Mouse (Mus musculus): Measurements from ENCODE around the gene Hist2h2aa1.

Hist2h2aa1 gene

DNA sequence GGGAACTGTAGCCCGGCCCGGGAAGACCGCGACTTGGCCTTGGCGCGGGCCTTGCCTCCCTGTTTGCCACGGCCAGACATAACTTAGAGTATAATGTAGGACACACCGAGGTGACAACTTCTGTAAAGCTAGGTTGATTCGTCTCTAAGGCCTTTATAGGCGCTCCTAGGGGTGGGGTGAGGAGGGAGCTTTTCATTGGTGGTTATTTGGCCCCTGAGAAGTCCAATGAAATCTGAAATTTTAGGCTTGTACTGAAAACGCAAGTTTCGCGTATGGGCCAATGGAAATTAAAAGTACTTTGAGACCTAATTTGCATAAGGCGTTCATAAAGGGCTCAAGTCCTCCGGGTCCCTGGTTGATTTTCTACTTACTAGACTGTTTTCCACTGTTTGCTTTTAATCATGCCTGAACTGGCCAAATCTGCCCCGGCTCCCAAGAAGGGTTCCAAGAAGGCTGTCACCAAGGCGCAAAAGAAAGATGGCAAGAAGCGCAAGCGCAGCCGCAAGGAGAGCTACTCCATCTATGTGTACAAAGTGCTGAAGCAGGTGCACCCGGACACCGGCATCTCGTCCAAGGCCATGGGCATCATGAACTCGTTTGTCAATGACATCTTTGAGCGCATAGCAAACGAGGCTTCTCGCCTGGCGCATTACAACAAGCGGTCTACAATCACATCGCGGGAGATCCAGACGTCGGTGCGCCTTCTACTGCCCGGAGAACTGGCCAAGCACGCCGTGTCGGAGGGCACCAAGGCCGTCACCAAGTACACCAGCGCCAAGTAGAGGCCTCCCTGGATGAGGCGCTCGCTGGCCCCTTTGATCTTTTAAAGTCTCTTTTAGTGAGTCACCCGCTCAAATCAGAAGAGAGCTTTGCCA is 24.3 kb upstream of the Hist2h2aa1 start, which contains the start of the genes Hist2h2ac and Hist2h2be:
Gene Hist2h2ac (minus strand): TSS at position 116 of the 875 bp plus-strand sequence.
Gene Hist2h2be (plus strand): TSS at position 355 of the 875 bp plus-strand sequence.
- CTCF ChIA-PET = interaction anchor here (0.6 to 2.2 kb wide), 13 partner anchors 12 to 1142 kb away, joined by 3 to 14 read pairs (median 4); no protein-coding TSS in a partner anchor
- POLR2A ChIA-PET = interaction anchor here (0.6 to 15.1 kb wide), 129 partner anchors 8 to 546 kb away, joined by 3 to 457 read pairs (median 5); partner anchors contain the start of genes Hist2h2bb (in 4 of the 4), Hist2h4 (in 4 of the 4), Hist2h2aa1 (in 3 of the 4) and Hist2h3b (in 3 of the 4)

DNA sequence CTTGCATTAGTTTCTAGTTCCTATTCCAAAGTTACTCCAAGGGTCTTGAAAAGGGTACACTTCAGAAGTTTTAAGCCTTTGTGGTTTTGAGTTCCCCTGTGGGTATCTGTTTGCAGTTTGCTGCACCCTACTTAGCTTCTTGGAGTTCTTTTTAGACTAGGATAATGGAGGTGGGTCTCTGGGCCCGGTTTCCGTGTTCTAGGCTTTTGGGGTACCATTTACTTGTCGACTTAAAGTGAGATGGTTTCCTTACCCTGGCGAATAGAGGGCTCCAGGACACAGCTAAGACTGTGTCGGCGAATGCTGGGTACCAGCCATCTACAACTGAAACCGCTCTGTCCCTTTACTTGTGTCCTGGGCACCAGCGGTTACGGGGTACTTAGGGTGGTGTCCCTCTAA is 23.7 kb upstream of the Hist2h2aa1 start:
- ChIA-PET POLR2A (interaction anchor here (0.6 to 15.1 kb wide), 74 partner anchors 8 to 505 kb away, joined by 3 to 457 read pairs (median 12); partner anchors contain the start of genes Hist2h2bb (in 4 of the 4), Hist2h4 (in 4 of the 4), Hist2h3b (in 3 of the 4) and Hist2h2aa1 (in 2 of the 4)), CTCF (interaction anchor here (0.6 to 1.5 kb wide), 8 partner anchors 12 to 1142 kb away, joined by 3 to 8 read pairs (median 4); no protein-coding TSS in a partner anchor)

DNA sequence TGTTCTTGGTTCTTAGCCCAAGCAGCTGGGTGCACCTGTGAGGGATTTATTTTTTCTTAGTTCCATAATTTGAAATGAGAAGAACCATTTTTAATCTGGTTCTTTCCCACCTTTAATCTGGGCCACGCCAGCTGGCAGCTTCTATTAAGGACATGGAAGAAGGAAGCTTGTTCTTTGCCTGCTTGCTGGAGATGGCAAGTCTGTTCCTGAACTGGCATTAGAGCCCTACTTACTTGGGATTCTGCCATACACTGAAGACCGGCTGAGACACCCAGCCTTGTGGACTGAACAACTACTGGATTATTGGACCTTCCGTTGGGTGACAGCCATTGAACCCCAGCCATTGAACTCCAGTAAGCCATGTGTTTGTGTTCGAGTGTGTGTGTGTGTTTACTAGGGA is 22.5 kb upstream of the Hist2h2aa1 start:
- CTCF ChIA-PET = interaction anchor here in 3 of 4 experiments (0.5 to 1.2 kb wide), 3 partner anchors 12 to 317 kb away, joined by 3 to 7 read pairs (median 5); no protein-coding TSS in a partner anchor
- POLR2A ChIA-PET = interaction anchor here (0.6 to 15.1 kb wide), 16 partner anchors 10 to 289 kb away, joined by 3 to 457 read pairs (median 76); partner anchors contain the start of genes Hist2h4 (in 2 of the 4), Hist2h2aa1 (in 1 of the 4), Hist2h2aa2 (in 1 of the 4) and Hist2h2bb (in 1 of the 4)

DNA sequence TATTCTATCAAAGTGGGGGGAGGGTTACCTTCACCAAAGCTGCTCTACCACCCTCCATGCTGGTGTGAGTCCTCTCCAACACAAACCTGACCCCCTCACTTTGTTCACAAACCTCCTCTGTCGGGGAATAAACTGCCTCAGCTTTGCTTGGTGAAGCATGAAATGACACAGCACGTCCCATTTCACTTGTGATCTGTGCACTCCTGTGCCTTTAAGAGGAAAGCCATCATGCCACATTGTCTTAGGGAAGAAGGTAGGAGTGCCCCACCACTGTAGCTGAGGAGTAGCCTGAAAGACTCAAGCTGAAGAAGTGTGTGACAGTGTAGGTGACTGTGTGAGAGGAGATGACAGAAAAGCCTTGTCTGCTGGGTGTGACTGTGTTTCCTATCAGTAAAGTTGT is 19.9 kb upstream of the Hist2h2aa1 start:
- ChIA-PET POLR2A (interaction anchor here in 3 of 4 experiments (0.6 to 15.1 kb wide), 18 partner anchors 7 to 115 kb away, joined by 3 to 457 read pairs (median 5); partner anchors contain the start of genes Hist2h2bb (in 2 of the 3), Hist2h4 (in 2 of the 3) and Hist2h2aa1 (in 1 of the 3)), CTCF (no interaction called here)

DNA sequence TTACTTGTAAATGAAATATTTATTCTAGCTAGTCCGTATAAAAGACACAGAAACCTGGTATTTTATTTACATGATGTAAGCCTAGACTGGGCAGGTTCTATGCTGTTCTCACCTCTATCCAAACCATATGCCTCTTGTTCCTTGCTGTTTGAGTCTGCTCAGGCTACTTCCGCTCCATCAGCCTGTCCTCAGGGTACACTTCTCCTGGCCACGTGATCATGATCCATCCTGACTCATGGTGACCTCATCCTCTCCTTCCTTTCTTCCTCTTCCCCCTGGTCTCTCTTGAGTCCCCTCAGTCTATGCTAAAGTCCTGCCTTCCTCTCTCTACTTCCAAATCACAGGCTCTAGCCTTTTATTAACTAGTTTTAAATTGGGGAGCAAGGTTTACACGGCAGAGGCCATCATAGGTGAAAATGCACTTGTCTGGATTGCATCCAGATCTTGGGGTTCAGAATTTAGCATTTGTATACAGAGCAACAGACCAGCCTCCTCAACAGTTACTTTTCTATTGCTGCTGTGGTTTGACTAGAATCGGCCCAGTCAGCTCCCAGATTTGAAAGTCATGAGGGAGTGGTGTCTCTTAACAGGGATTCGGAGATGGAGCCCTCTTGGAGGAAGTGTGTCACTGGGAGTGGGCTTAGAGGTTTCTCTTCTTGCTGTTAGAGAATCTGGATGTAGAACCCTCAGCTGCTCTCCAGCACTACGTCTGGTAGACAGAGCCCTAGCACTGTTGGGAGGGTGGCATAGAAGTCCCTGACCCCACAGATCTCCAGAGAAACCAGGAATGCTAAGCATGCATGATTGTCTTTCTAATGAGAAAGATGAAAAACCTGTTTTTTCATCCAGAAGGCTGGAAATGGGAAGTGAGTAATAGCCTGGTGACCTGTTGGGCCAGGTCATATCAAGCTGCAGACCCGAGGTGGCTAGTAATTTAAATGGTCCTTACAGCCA is 18.3 kb upstream of the Hist2h2aa1 start:
- ChIA-PET CTCF (interaction anchor here in 2 of 4 experiments (0.6 to 0.8 kb wide), 2 partner anchors 18 to 316 kb away, joined by 3 read pairs; no protein-coding TSS in a partner anchor), POLR2A (interaction anchor here in 3 of 4 experiments (0.6 to 15.1 kb wide), 25 partner anchors 5 to 161 kb away, joined by 3 to 457 read pairs (median 3); partner anchors contain the start of genes Bola1 (in 3 of the 3), Hist2h2ab (in 3 of the 3), Hist2h2aa1 (in 1 of the 3) and Hist2h2ac (in 1 of the 3))

DNA sequence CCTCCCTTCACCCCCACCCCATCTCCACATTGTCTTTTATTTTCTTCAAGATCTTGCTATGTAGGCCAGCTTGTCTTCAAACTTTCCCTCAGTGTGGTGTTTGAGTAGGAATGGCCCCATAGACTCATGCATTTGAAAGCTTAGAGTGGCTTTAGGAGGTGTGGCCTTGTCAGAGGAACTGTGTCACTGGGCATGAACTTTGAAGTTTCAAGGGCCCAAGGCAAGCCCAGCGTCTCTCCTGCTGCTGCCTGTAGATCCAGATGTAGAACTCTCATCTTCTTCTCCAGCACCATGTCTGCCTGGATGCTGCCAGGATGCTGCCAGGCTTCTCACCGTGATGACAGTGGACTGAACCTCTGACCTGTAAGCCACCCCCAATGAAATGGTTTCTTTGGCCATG is 16.5 kb upstream of the Hist2h2aa1 start:
- ChIA-PET CTCF (interaction anchor here in 1 of 4 experiments (0.7 kb wide), 1 partner anchor 9 kb away, joined by 3 read pairs; no protein-coding TSS in a partner anchor), POLR2A (interaction anchor here (1.1 to 15.1 kb wide), 14 partner anchors 4 to 171 kb away, joined by 3 to 457 read pairs (median 5); partner anchors contain the start of genes Bola1 (in 4 of the 4), Hist2h2ab (in 4 of the 4), Hist2h2ac (in 3 of the 4) and Hist2h2be (in 3 of the 4))

DNA sequence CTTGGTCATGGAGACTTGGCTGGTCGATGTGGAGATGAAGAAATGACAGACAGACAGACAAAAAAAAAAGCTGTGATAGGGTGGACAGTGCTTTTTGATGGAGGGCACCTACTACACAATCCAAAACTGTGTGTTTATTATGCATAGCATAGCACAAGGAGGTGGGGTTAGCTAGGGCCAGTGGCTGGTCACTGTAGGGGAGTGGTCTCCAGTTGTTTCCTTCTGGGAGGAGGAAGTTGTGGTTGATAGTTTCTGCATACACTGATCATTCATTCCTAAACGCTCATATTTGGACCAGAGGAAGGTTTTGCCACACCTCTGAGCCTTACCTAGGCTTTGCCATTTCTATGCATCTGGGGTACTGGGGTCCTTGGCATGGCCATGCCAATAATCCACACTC is 14.9 kb upstream of the Hist2h2aa1 start:
- CTCF ChIA-PET = no interaction called here
- POLR2A ChIA-PET = interaction anchor here (0.6 to 12.2 kb wide), 5 partner anchors 8 to 34 kb away, joined by 3 to 457 read pairs (median 5); partner anchors contain the start of genes Bola1 (in 2 of the 4), Hist2h2ab (in 2 of the 4), Hist2h2ac (in 2 of the 4) and Hist2h2be (in 2 of the 4)

DNA sequence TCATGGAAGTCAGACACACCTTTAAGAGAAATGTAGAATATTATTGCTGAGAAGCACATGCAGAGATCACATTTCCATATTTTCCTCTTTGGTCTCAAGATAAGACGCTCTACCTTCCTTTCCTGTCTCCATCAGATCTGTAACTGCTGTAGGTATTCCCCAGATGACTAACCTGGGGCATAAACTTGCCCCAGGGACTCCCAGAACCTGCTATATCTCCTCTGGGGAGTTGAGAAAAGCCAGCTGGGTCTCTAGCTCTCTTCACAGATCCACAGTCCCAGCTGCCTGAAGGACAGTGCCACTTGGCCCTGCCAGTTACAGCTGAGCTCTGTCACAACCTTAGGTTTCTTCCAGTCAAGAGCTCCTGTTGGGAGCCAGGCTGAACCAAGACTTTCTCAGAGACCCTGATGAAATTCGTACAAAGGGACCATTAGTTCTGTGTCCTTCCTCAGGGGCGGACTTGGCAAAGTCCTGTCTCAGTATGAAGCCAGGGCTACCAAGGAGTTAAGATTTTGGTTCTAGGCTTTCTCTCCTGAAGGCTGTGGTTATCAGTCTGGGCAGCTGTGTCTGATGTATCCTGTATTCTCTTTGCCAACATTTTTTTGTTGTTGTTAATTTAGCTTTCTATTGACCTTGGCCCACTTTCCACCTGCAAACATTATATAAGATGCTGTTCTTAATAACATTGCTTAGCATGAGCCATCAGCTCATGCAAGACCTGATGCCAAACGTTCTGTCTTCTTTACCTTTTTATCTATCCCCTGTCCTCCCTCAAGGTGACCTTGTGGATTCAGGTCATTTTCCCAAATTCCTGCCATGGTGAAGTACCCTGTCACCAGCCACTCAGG is 14.2 kb upstream of the Hist2h2aa1 start:
- CTCF ChIA-PET = no interaction called here
- POLR2A ChIA-PET = interaction anchor here (0.9 to 12.2 kb wide), 7 partner anchors 9 to 38 kb away, joined by 3 to 457 read pairs (median 4); partner anchors contain the start of genes Hist2h2ac (in 3 of the 4), Hist2h2be (in 3 of the 4), Bola1 (in 2 of the 4) and Hist2h2ab (in 2 of the 4)

DNA sequence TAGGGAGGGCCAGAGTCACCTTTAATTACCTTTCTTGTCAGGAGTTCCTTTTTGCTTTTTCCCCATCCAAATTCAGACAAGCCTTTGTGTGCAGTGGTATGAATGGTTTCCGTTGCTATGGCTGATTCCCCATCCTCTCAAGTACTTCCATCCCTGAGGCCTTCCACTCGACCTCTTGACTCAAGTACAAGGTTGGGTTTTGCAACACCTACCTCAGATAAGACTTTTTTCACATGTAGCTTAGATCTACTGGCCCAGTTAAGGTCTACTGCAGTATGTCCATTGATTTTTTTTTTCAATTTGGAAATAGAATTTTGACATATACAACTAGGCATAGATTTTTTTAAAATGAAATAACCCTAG is 13.6 kb upstream of the Hist2h2aa1 start:
- CTCF ChIA-PET = no interaction called here
- POLR2A ChIA-PET = interaction anchor here in 3 of 4 experiments (0.9 to 12.2 kb wide), 7 partner anchors 7 to 38 kb away, joined by 3 to 457 read pairs (median 4); partner anchors contain the start of genes Hist2h2ac (in 3 of the 3), Hist2h2be (in 3 of the 3), Bola1 (in 2 of the 3) and Hist2h2ab (in 2 of the 3)

DNA sequence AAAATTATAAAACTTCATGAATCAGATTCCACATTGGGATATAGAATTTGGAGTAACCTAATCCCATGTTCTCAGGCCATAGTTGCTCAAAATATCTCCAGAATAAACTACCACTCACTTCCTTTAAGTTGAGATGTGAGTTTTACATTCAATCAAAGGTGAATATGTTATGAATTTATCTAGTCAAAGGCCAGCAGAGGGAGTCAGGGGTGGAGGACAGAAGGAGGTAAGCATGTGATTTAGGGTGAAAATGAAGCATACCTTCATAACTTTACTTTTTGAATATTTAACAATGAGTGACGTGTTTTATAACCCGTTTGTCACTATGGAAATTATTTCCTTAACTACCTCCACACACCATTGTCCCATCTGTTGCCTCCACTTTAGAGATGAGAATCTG is 10.4 kb upstream of the Hist2h2aa1 start:
- POLR2A ChIA-PET = interaction anchor here in 3 of 4 experiments (0.9 to 12.2 kb wide), 18 partner anchors 9 to 74 kb away, joined by 3 to 457 read pairs (median 9); partner anchors contain the start of genes Hist2h2ac (in 3 of the 3), Hist2h2be (in 3 of the 3), Hist2h4 (in 3 of the 3) and Bola1 (in 2 of the 3)
- CTCF ChIA-PET = interaction anchor here in 1 of 4 experiments (0.6 to 1.1 kb wide), 2 partner anchors 43 kb away, joined by 3 to 4 read pairs; no protein-coding TSS in a partner anchor

DNA sequence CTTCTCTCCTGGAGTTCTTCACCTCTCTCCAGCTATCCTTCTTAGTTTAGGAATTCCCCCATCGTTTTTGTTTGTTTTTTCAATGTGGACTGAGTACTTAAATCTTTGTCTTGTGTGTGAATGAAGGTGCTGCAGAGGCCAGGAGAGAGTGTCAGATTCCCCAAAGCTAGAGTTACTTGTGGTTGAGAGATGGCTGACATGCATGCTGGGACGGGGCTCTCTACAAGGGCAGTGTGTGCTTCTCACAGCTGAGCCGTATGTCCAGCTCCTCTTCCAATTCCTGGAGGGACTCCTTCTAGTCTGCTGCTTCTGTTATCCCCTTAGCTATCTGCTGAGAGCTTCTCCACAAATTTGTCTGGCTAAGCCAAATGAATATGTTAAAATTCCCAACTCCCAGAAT is 9.5 kb upstream of the Hist2h2aa1 start:
- ChIA-PET CTCF (interaction anchor here in 1 of 4 experiments (1.1 kb wide), 1 partner anchor 42 kb away, joined by 3 read pairs; no protein-coding TSS in a partner anchor), POLR2A (interaction anchor here in 3 of 4 experiments (0.5 to 12.2 kb wide), 29 partner anchors 9 to 1008 kb away, joined by 3 to 457 read pairs (median 5); partner anchors contain the start of genes Bola1 (in 3 of the 3), Hist2h2ab (in 3 of the 3), Hist2h2ac (in 3 of the 3) and Hist2h2be (in 3 of the 3))

DNA sequence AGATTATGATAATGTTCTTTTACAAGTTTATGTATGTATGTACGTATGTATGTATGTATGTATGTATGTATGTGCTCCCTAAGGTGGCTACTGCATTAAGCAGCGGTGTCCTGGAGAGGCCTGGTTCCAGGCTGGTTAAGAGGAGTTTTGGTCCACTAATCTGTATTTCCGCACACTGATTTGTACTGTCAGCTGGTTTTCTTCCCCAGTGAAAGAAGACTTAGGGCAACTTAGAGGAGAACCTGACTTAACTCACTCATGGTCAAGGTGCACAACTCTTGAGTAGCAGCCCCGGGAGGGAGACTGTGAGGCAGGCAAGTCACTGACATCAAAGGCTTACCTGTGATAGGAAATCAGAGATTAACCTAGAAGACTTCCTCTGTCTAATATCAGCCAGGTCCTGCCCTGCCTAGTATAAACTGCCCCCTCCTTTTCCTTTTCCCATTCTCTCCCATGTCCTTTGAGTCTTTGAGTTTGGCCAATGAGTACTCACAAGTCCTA is 8.4 kb upstream of the Hist2h2aa1 start:
- CTCF ChIA-PET = interaction anchor here in 3 of 4 experiments (0.6 to 1.8 kb wide), 3 partner anchors 41 to 298 kb away, joined by 4 to 7 read pairs (median 4); no protein-coding TSS in a partner anchor

DNA sequence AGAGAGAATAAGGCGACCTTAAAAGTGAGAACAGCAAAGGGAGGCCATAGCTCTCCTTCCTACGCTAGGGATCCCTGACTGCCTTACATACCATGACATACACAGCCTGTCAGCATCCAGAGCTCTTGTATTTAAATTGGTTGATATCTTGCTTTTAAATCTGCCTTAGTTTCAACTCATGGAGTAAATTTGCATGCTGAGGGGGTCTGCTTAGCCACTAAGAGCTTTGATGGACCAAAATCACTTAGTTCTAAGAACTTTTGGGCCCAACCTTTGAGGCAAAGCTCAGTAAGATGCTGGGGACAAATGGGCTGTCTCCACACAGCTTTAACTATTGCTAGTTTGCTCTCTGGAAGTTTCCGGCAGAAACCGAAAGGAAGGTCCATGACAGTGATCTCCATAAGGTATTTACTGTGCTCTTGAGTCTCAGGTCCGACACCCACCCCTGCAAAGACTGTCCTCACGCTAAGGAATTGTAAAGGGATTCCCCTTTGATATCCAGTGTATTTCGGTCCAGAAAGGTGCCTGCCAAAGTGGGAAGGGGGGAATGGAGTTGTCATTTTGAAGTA is 7.9 kb upstream of the Hist2h2aa1 start:
- CTCF ChIA-PET = interaction anchor here in 2 of 4 experiments (1.2 to 1.8 kb wide), 3 partner anchors 40 to 171 kb away, joined by 3 to 7 read pairs (median 4); no protein-coding TSS in a partner anchor
- POLR2A ChIA-PET = interaction anchor here (0.6 to 12.2 kb wide), 74 partner anchors 9 to 583 kb away, joined by 3 to 457 read pairs (median 5); partner anchors contain the start of genes Bola1 (in 4 of the 4), Hist2h2ab (in 4 of the 4), Hist2h2ac (in 4 of the 4) and Hist2h2be (in 4 of the 4)

More for the DNA sequence above, 8.4 kb upstream of the Hist2h2aa1 start:
- POLR2A ChIA-PET = interaction anchor here (0.6 to 12.2 kb wide), 60 partner anchors 8 to 367 kb away, joined by 3 to 457 read pairs (median 6); partner anchors contain the start of genes Bola1 (in 4 of the 4), Hist2h2ab (in 4 of the 4), Hist2h2ac (in 4 of the 4) and Hist2h2be (in 4 of the 4)

DNA sequence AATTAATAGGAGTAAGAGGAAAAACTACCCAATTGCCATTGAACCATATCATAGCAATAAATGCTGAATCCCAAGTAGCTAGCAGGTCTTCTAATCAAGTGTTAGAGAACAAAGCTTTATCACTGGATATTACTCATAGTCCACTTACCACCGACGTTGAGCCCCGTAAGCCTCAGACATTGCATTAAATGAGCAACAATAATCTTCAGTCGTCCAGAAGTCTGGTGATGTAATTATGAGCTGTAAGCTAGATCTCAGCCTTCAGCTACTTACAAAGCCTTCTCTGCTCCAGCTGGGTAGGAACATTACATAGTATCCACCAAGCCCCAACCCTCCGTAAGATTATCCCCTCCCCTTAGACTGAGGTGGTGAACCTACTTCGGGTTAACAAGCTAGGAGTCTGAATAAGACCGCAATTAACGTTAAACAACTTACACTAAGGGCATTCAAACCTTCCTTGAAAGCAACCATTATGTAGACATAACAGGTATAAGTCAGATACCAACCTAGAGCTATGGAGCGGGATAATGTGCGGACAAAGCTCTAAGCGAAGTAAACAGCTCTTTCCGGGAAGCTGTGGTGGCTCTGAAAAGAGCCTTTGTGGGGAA is 7.3 kb upstream of the Hist2h2aa1 start:
- POLR2A ChIA-PET = interaction anchor here (0.6 to 12.2 kb wide), 80 partner anchors 9 to 584 kb away, joined by 3 to 457 read pairs (median 5); partner anchors contain the start of genes Bola1 (in 4 of the 4), Hist2h2ab (in 4 of the 4), Hist2h2ac (in 4 of the 4) and Hist2h2be (in 4 of the 4)
- CTCF ChIA-PET = interaction anchor here in 3 of 4 experiments (0.5 to 1.8 kb wide), 4 partner anchors 9 to 172 kb away, joined by 3 to 7 read pairs (median 4); no protein-coding TSS in a partner anchor

Measured in embryonic stem cell, embryonic (primary cell).